Mouse (Mus musculus) neural tube, embryonic 10.5 days (tissue): ENCODE results near the gene Csrnp3.

Experiments used
- DNase-seq: peaks from one replicate; pipeline ENCODE4 v3.0.0-alpha.2; 2017; ENCODE audit warnings: low spot score; ENCODE audit errors: extremely low spot score

The Csrnp3 gene

GRCm38 (mm10) chr2:65864778-65865339 lies 19.3 kb downstream of the Csrnp3 start:
- no peak for DNase-seq

- no peak for DNase-seq
Observed at GRCm38 (mm10) chr2:65870919-65871582, 25.5 kb downstream of the Csrnp3 start.

- DNase-seq: no peak
Observed at GRCm38 (mm10) chr2:65891590-65891989, 46.0 kb downstream of the Csrnp3 start.

GRCm38 (mm10) chr2:65893241-65893640 lies 47.7 kb downstream of the Csrnp3 start:
- no peak for DNase-seq

- no peak for DNase-seq
Observed at GRCm38 (mm10) chr2:65894299-65894698, 48.7 kb downstream of the Csrnp3 start.

- DNase-seq: no peak
Observed at GRCm38 (mm10) chr2:65896542-65896941, 51.0 kb downstream of the Csrnp3 start.

- no peak for DNase-seq
Observed at GRCm38 (mm10) chr2:65897084-65897483, 51.5 kb downstream of the Csrnp3 start.

- no peak for DNase-seq
Observed at GRCm38 (mm10) chr2:65899478-65899877, 53.9 kb downstream of the Csrnp3 start.

- DNase-seq: no peak
Observed at GRCm38 (mm10) chr2:65908526-65908925, 63.0 kb downstream of the Csrnp3 start.

GRCm38 (mm10) chr2:65909724-65910521 lies 64.4 kb downstream of the Csrnp3 start:
- DNase-seq: no peak

GRCm38 (mm10) chr2:65915994-65916393 lies 70.4 kb downstream of the Csrnp3 start:
- DNase-seq: no peak

GRCm38 (mm10) chr2:65920651-65921412 lies 75.3 kb downstream of the Csrnp3 start:
- no peak for DNase-seq

GRCm38 (mm10) chr2:65925363-65925941 lies 79.9 kb downstream of the Csrnp3 start:
- peak; percentile 24 for DNase-seq

GRCm38 (mm10) chr2:65926935-65927708 lies 81.6 kb downstream of the Csrnp3 start:
- no peak for DNase-seq

- no peak for DNase-seq
Observed at GRCm38 (mm10) chr2:65929286-65929685, 83.7 kb downstream of the Csrnp3 start.

GRCm38 (mm10) chr2:65929927-65930326 lies 84.4 kb downstream of the Csrnp3 start:
- DNase-seq: peak; percentile 40

GRCm38 (mm10) chr2:65931313-65931712 lies 85.7 kb downstream of the Csrnp3 start:
- DNase-seq: no peak

- peak; percentile 80 for DNase-seq
Observed at GRCm38 (mm10) chr2:65931841-65932311, 86.3 kb downstream of the Csrnp3 start.

GRCm38 (mm10) chr2:65934099-65934498 lies 88.5 kb downstream of the Csrnp3 start:
- no peak for DNase-seq

- no peak for DNase-seq
Observed at GRCm38 (mm10) chr2:65938900-65939299, 93.3 kb downstream of the Csrnp3 start.
